ENCODE assay signal across 8 mouse cellular contexts in genomic region chr13:16017777-16018176, GRCm38 (mm10). TPM values are rescaled to one million over a fixed set of nuclear protein-coding genes. Genes with fewer than 3 reads are reported as not detected.
DNase-seq lines count a peak whose midpoint lies in the region; ATAC-seq and TF ChIP-seq lines count a peak whose summit lies in the region.

No protein-coding gene starts in this region.

- ATAC-seq in heart, embryonic 12.5 days (ENCODE audit: insufficient number of reproducible peaks, low FRiP score), result 0 out of 2 replicates have a peak, but pooled peaks have one; percentile 26
- no peak for ATAC-seq in liver, embryonic 13.5 days (ENCODE audit: low read depth)
- ATAC-seq in stomach, embryonic 15.5 days (ENCODE audit: insufficient read depth, low FRiP score, low read depth), result no peak

- dilution Hi-C loops in CH12.LX (cut with MboI; ENCODE audit: extremely low pct_ligation_motif_present, extremely low pct_unique_long_range_greater_than_20kb, low sequenced_read_pairs), result no loop called here

- 8% methylated on average over 9 of the region's 9 CpGs for WGBS in cerebellum, adult 2 months
- 4% methylated on average over 5 of the region's 9 CpGs for WGBS in heart, embryonic 12.5 days
- 3% methylated on average over 7 of the region's 9 CpGs for WGBS in liver, embryonic 13.5 days (ENCODE audit: insufficient replicate concordance)
- WGBS in stomach, embryonic 15.5 days, result 5% methylated on average over 9 of the region's 9 CpGs

- H3K27me3 ChIP-seq in cerebellum, adult 2 months (ENCODE audit: control insufficient read depth, insufficient read depth, low read length), result no peaks in the 10 kb centered on the region; the same call in 1 of the 2 replicates
- no peaks in the 10 kb centered on the region for H3K27me3 ChIP-seq in CH12.LX (replicated peaks)
- peaks cover 5% of the 10 kb centered on the region; the same call in 1 of the 2 replicates for H3K27me3 ChIP-seq in heart, embryonic 12.5 days (replicated peaks)
- peaks cover 32% of the 10 kb centered on the region for H3K27me3 ChIP-seq in liver, embryonic 13.5 days
- H3K27me3 ChIP-seq in stomach, embryonic 15.5 days (replicated peaks), result 0 out of 2 replicates have a peak, but pooled peaks cover 6% of the 10 kb centered on the region

- no peak for TF ChIP-seq CTCF in cerebellum, adult 2 months (IDR thresholded peaks at IDR 0.05; ENCODE audit: borderline replicate concordance, insufficient read depth, low read depth, low read length)
- TF ChIP-seq CTCF in CH12.LX (conservative IDR thresholded peaks at IDR 0.05 in 1 of 2, IDR thresholded peaks at IDR 0.05 in 1 of 2; ENCODE audit: low read depth in 2 of 2, low read length in 2 of 2), result no peak

- no peaks in the 10 kb centered on the region for H3K36me3 ChIP-seq in CH12.LX (replicated peaks in 1 of 2; ENCODE audit: control insufficient read depth in 1 of 2, insufficient read depth in 1 of 2, low read length in 1 of 2)
- no peaks in the 10 kb centered on the region for H3K36me3 ChIP-seq in heart, embryonic 12.5 days
- no peaks in the 10 kb centered on the region for H3K36me3 ChIP-seq in liver, embryonic 13.5 days
- no peaks in the 10 kb centered on the region for H3K36me3 ChIP-seq in stomach, embryonic 15.5 days

- no peaks in the 10 kb centered on the region; the same call in 1 of the 2 replicates for H3K4me1 ChIP-seq in cerebellum, adult 2 months (ENCODE audit: control insufficient read depth, insufficient read depth, low read length)
- peaks cover 0 to 5% of the 10 kb centered on the region in 2 experiments; a peak in 2 of 4 replicates for H3K4me1 ChIP-seq in CH12.LX (ENCODE audit: control insufficient read depth in 1 of 2, insufficient read depth in 2 of 2)
- H3K4me1 ChIP-seq in heart, embryonic 12.5 days (replicated peaks), result peaks cover 14% of the 10 kb centered on the region
- H3K4me1 ChIP-seq in liver, embryonic 13.5 days (replicated peaks), result no peaks in the 10 kb centered on the region
- H3K4me1 ChIP-seq in stomach, embryonic 15.5 days, result peaks cover 10% of the 10 kb centered on the region; the same call in 1 of the 2 replicates

- no peak overlapping the region for H3K27ac ChIP-seq in cerebellum, adult 2 months (ENCODE audit: insufficient read depth, low read length)
- H3K27ac ChIP-seq in CH12.LX (ENCODE audit: insufficient read depth, low read depth), result no peak overlapping the region
- H3K27ac ChIP-seq in heart, embryonic 12.5 days (ENCODE audit: poor library complexity, severe bottlenecking), result peak overlapping the region; percentile 63
- H3K27ac ChIP-seq in liver, embryonic 13.5 days, result no peak overlapping the region
- H3K27ac ChIP-seq in stomach, embryonic 15.5 days, result no peak overlapping the region

- H3K79me2 ChIP-seq in CH12.LX (replicated peaks; ENCODE audit: control insufficient read depth, extremely low read depth, insufficient read depth, poor library complexity, severe bottlenecking), result no peaks in the 10 kb centered on the region

- in situ Hi-C loops in CH12.LX (cut with MboI; ENCODE audit: low pct_ligation_motif_present, low pct_unique_long_range_greater_than_20kb, low sequenced_read_pairs), result loop anchor here (25.0 kb wide), 3 partner anchors 470 to 1420 kb away; no protein-coding TSS in a partner anchor

- no peak for TF ChIP-seq RAD21 in CH12.LX (IDR thresholded peaks at IDR 0.05; ENCODE audit: low read depth, low read length)

- H3K9me3 ChIP-seq in CH12.LX (replicated peaks; ENCODE audit: low read length), result no peaks in the 10 kb centered on the region
- H3K9me3 ChIP-seq in heart, embryonic 12.5 days (replicated peaks), result no peaks in the 10 kb centered on the region
- no peaks in the 10 kb centered on the region for H3K9me3 ChIP-seq in liver, embryonic 13.5 days (replicated peaks)
- H3K9me3 ChIP-seq in stomach, embryonic 15.5 days, result no peaks in the 10 kb centered on the region

- no peak for TF ChIP-seq EP300 in CH12.LX (IDR thresholded peaks at IDR 0.05; ENCODE audit: low read length)

- no peak overlapping the region for H3K9ac ChIP-seq in CH12.LX (ENCODE audit: insufficient read depth, low read depth)
- peak overlapping the region; percentile 63 for H3K9ac ChIP-seq in heart, embryonic 12.5 days
- H3K9ac ChIP-seq in liver, embryonic 13.5 days, result peak overlapping the region; percentile 17; the same call in 1 of the 2 replicates
- no peak overlapping the region for H3K9ac ChIP-seq in stomach, embryonic 15.5 days

- peak overlapping the region; percentile 30; the same call in 1 of the 2 replicates for H3K4me2 ChIP-seq in CH12.LX (ENCODE audit: insufficient read depth, low read depth, poor library complexity, severe bottlenecking)
- peak overlapping the region; percentile 72 for H3K4me2 ChIP-seq in heart, embryonic 12.5 days
- H3K4me2 ChIP-seq in liver, embryonic 13.5 days, result peak overlapping the region; percentile 57
- peak overlapping the region; percentile 75 for H3K4me2 ChIP-seq in stomach, embryonic 15.5 days

- DNase-seq in cerebellum, adult 2 months, result no peak
- DNase-seq in cerebellum, postnatal 36 days, result no peak
- DNase-seq in CH12.LX (ENCODE audit: extremely low read depth), result no peak
- DNase-seq in liver, embryonic 13.5 days, result no peak
- no peak for DNase-seq in cerebellum, adult 9-11 months
- DNase-seq in frontal cortex, postnatal 14 days (ENCODE audit: low spot score in 2 of 2), result no peak

- TF ChIP-seq POLR2A in cerebellum, adult 2 months (IDR thresholded peaks at IDR 0.05; ENCODE audit: borderline replicate concordance, insufficient read depth, low read length), result no peak
- TF ChIP-seq POLR2A in CH12.LX (IDR thresholded peaks at IDR 0.05; ENCODE audit: low read depth, low read length), result no peak

- peak overlapping the region; percentile 41 for H3K4me3 ChIP-seq in cerebellum, adult 2 months (replicated peaks; ENCODE audit: insufficient read depth, low read depth, low read length)
- no peak overlapping the region for H3K4me3 ChIP-seq in CH12.LX (replicated peaks in 1 of 3; ENCODE audit: low read depth in 2 of 3, low read length in 2 of 3, poor library complexity in 1 of 3)
- H3K4me3 ChIP-seq in heart, embryonic 12.5 days, result peak overlapping the region; percentile 60
- peak overlapping the region; percentile 42 for H3K4me3 ChIP-seq in liver, embryonic 13.5 days (replicated peaks)
- peak overlapping the region; percentile 44 for H3K4me3 ChIP-seq in stomach, embryonic 15.5 days (replicated peaks)

TF ChIP-seq in CH12.LX, 34 proteins besides CTCF, POLR2A, EP300 and RAD21:
- TF ChIP-seq KAT2A (IDR thresholded peaks at IDR 0.05; ENCODE audit: insufficient replicate concordance, low read length), result no peak
- TF ChIP-seq MAFK (IDR thresholded peaks at IDR 0.05; ENCODE audit: insufficient replicate concordance, low read length), result no peak
- no peak for TF ChIP-seq SIN3A (IDR thresholded peaks at IDR 0.05; ENCODE audit: low read length)
- no peak for TF ChIP-seq MXI1 (IDR thresholded peaks at IDR 0.05; ENCODE audit: low read depth, low read length)
- no peak for TF ChIP-seq USF1 (IDR thresholded peaks at IDR 0.05; ENCODE audit: low read depth, low read length)

RNA-seq across cellular contexts. Expression of gene Inhba, which starts 6.1 kb away (rescaled TPM):
- polyA plus RNA-seq in cerebellum, adult 2 months (2012; rRNA removed), result 1.8 TPM in 2 replicates
- total RNA-seq in CH12.LX (2012; rRNA removed) (not detected in 2 replicates), CH12.LX (2014; rRNA removed) (not detected in 2 replicates)
- 0.05 TPM in 1 of 2 replicates, not detected in the other for polyA plus RNA-seq in CH12.LX (2012; ENCODE audit: insufficient read length, low read depth)
- 17.0 and 19.3 TPM in 2 replicates for polyA plus RNA-seq in heart, embryonic 12.5 days (2016; fragmentation: Nextera tagmentation; extraction: Ambion mirVana)
- polyA plus RNA-seq in liver, embryonic 13.5 days (2015; fragmentation: Nextera tagmentation; extraction: Ambion mirVana), result 0.97 and 1.1 TPM in 2 replicates
- polyA plus RNA-seq in stomach, embryonic 15.5 days (2015; fragmentation: Nextera tagmentation; extraction: Ambion mirVana), result 3.0 and 3.5 TPM in 2 replicates

Comparison
In these comparisons a context has a peak if more than half of its experiments do, and no peak if none do; other contexts are left out.
1. H3K4me3 ChIP-seq: peak in cerebellum, adult 2 months (single experiment), heart, embryonic 12.5 days (single experiment), liver, embryonic 13.5 days (single experiment) and stomach, embryonic 15.5 days (single experiment); none in CH12.LX (0 of 3).
2. H3K9ac ChIP-seq: peak in heart, embryonic 12.5 days (single experiment) and liver, embryonic 13.5 days (single experiment); none in CH12.LX (single experiment) and stomach, embryonic 15.5 days (single experiment).
3. Peak in every context shown above with its lines, with median percentiles within 50 percentile points of each other: H3K4me2 ChIP-seq.